Mouse (Mus musculus) kidney, adult 2 months (tissue): ENCODE measurements at regions not wholly inside any gene's neighbourhood (a gene's known extent, or its start where the extent isn't known, plus 50 kb on each side); places are given as distances from the start of the nearest gene placed in this dataset.

ENCODE experiments used
- CTCF ChIP-seq: fragments of 200-500 bp; conservative IDR thresholded peaks from 2 replicates; pipeline ENCODE4 v1.5.1; 2011; ENCODE audit warnings: low read depth, mild to moderate bottlenecking, control low read depth, low read length, moderate library complexity, mixed read lengths; ENCODE audit not compliant: insufficient read depth, insufficient read length
- POLR2A ChIP-seq: fragments of 200-500 bp; IDR thresholded peaks from one replicate; pipeline ENCODE4 v1.6.1; 2011; ENCODE audit warnings: low read depth, low read length, control low read depth

DNA sequence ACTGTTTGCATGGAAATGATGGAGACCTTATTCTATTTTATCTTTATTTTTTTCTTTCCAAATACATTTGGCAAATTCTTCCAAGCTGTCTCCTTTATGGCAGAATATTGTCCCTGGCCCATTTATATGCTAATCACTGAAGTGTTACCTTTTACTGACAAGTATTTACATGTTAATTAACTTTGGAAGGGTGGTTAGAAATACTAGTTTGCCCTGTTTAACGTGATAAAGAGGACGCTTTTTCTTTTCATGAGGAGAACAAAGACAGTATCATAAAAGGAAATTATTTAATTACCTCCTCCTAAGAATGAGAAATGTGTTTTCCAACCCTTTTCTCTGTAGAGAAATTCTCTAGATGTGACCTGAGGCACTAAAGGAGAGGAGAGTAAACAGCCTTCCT is 491.4 kb upstream of the Fam92a start:
- TF ChIP-seq POLR2A (no peak), CTCF (no peak)
